Comparison of ENCODE assay signal across 9 mouse cellular contexts in the genomic region with DNA sequence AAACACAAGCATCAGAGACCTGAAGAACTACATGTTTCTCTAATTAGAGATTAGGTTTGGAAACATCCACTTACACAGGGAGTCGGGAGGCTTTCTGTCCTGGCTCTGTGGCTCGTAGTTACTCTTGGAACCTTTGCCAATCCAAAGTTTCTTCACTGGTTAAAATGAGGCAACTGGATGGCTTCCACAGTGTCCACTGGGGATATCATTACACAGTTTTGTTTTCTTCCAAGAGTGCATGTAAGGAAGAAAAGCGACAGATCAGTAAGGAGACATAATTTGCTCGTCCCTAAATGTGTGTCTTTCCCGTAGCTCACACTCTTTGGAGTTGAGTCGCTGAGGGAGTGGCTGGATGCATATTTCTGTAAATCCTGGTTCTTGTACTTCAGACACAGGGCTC.
DNase-seq lines count a peak whose midpoint lies in the region; ATAC-seq and TF ChIP-seq lines count a peak whose summit lies in the region.
"Had no signal": no experiment of that assay in that cellular context is flagged by ENCODE, and none has a peak within 500 bp of the region (broad histone marks: within the 10 kb centered on the region; RNA-seq: fewer than 3 reads in every experiment).

No protein-coding gene starts in this region.

- no peak for TF ChIP-seq CTCF in stomach, postnatal 0 days (IDR thresholded peaks at IDR 0.05; ENCODE audit: low read depth)

- H3K27ac ChIP-seq in kidney, embryonic 16.5 days (ENCODE audit: low read length), result peak overlapping the region; percentile 89
- H3K27ac ChIP-seq in stomach, postnatal 0 days (replicated peaks), result peak overlapping the region; percentile 85
- H3K27ac ChIP-seq: liver, embryonic 14.5 days had no signal

- H3K4me3 ChIP-seq in kidney, embryonic 16.5 days (ENCODE audit: low read length), result no peak overlapping the region; the same call in 1 of the 2 replicates
- H3K4me3 ChIP-seq in stomach, postnatal 0 days (ENCODE audit: low read depth, low read length), result 0 out of 2 replicates have a peak overlapping the region, but pooled peaks have one; percentile 0

- no peak for TF ChIP-seq EP300 in stomach, postnatal 0 days (optimal IDR thresholded peaks at IDR 0.05)

- H3K9me3 ChIP-seq in kidney, embryonic 16.5 days (ENCODE audit: low read length), result no peaks in the 10 kb centered on the region
- no peaks in the 10 kb centered on the region for H3K9me3 ChIP-seq in stomach, postnatal 0 days (ENCODE audit: control insufficient read depth, low read length)

- WGBS in kidney, embryonic 16.5 days, result 43% methylated on average over 6 of the region's 6 CpGs
- 27% methylated on average over 6 of the region's 6 CpGs for WGBS in stomach, postnatal 0 days

- H3K27me3 ChIP-seq in kidney, embryonic 16.5 days (ENCODE audit: insufficient read depth, low read length), result no peaks in the 10 kb centered on the region
- H3K27me3 ChIP-seq in stomach, postnatal 0 days (ENCODE audit: control insufficient read depth, insufficient read depth, low read length), result no peaks in the 10 kb centered on the region

- no peaks in the 10 kb centered on the region for H3K36me3 ChIP-seq in kidney, embryonic 16.5 days (ENCODE audit: insufficient read depth, low read length)
- H3K36me3 ChIP-seq in stomach, postnatal 0 days (ENCODE audit: control insufficient read depth, insufficient read depth, low read length), result no peaks in the 10 kb centered on the region

- intact Hi-C loops in left cerebral cortex, postnatal 14 days (cut with DNase I), result loop anchor here (5.0 kb wide), 1 partner anchor 1325 kb away; the partner anchor contains the start of gene Zeb2

- peaks cover 13% of the 10 kb centered on the region for H3K4me1 ChIP-seq in kidney, embryonic 16.5 days (ENCODE audit: insufficient read depth, low read length)
- no peaks in the 10 kb centered on the region for H3K4me1 ChIP-seq in stomach, postnatal 0 days (replicated peaks; ENCODE audit: control insufficient read depth, insufficient read depth)

- ATAC-seq in kidney, embryonic 16.5 days (ENCODE audit: low FRiP score, low TSS enrichment), result no peak
- no peak for ATAC-seq in stomach, postnatal 0 days (ENCODE audit: low FRiP score, low TSS enrichment)
- ATAC-seq in erythroid progenitor cell, adult 5-6 weeks (replicated peaks; ENCODE audit: low FRiP score, poor library complexity, severe bottlenecking), result no peak

- peak overlapping the region; percentile 23 for H3K4me2 ChIP-seq in kidney, embryonic 16.5 days (replicated peaks; ENCODE audit: low read depth, low read length)
- H3K4me2 ChIP-seq in stomach, postnatal 0 days (replicated peaks; ENCODE audit: low read depth), result peak overlapping the region; percentile 40

- peak; percentile 18 for DNase-seq in ovary, postnatal 10 days (ENCODE audit: low spot score)
- DNase-seq in ovary, postnatal 36 days (ENCODE audit: low spot score), result no peak
- peak; percentile 44 for DNase-seq in gastrocnemius, postnatal 25 days
- DNase-seq in stomach, postnatal 0 days (ENCODE audit: low spot score), result no peak
- no peak for DNase-seq in left cerebral cortex, postnatal 14 days (ENCODE audit: low spot score in 2 of 2)
- no peak for DNase-seq in yolk sac, embryonic 10.5 days (ENCODE audit: low spot score)

- peak overlapping the region; percentile 18; the same call in 1 of the 2 replicates for H3K9ac ChIP-seq in kidney, embryonic 16.5 days (replicated peaks; ENCODE audit: low read length)
- H3K9ac ChIP-seq in stomach, postnatal 0 days (ENCODE audit: low read length), result peak overlapping the region; percentile 23; the same call in 1 of the 2 replicates
- H3K9ac ChIP-seq: liver, embryonic 14.5 days had no signal

Comparison
In these comparisons a context has a peak if more than half of its experiments do, and no peak if none do; other contexts are left out.
1. DNase-seq: peak in ovary, postnatal 10 days (single experiment) and gastrocnemius, postnatal 25 days (single experiment); none in ovary, postnatal 36 days (single experiment), stomach, postnatal 0 days (single experiment), left cerebral cortex, postnatal 14 days (0 of 2) and yolk sac, embryonic 10.5 days (single experiment).